Mouse (Mus musculus) heart, postnatal 0 days (tissue): ENCODE data around the gene Nrcam.

Experiments
- CTCF ChIP-seq: IDR thresholded peaks from 2 replicates; pipeline ENCODE4 v1.5.1; 2016; ENCODE audit warnings: antibody characterized with exemption, control low read depth, low read depth
- EP300 ChIP-seq: IDR thresholded peaks from 2 replicates; pipeline ENCODE4 v1.6.1; 2016; ENCODE audit warnings: antibody characterized with exemption, low read depth

GRCm38 (mm10) chr12:44508635-44509034, 179.9 kb downstream of the Nrcam start:
- TF ChIP-seq CTCF (no peak), EP300 (no peak)
